Mouse (Mus musculus) CH12.LX (cell line): ENCODE data around the gene Fam222b. TPM values are rescaled to one million over a fixed set of nuclear protein-coding genes. Genes with fewer than 3 reads are reported as not detected.

ENCODE experiments used
- DNase-seq: peaks from one replicate; pipeline ENCODE4 v3.0.0-alpha.2; 2013; ENCODE audit errors: extremely low read depth
- H3K27ac ChIP-seq: 2 replicates; pipeline ENCODE4 v1.5.1; 2012; ENCODE audit warnings: low read depth, mild to moderate bottlenecking, control low read depth, moderate library complexity; ENCODE audit not compliant: insufficient read depth
- H3K27me3 ChIP-seq: replicated peaks from 2 replicates; pipeline ENCODE3; 2012; ENCODE audit warnings: inconsistent platforms
- H3K36me3 ChIP-seq, 2 experiments: replicated peaks in 1 of 2; 2 replicates each; pipeline versions ENCODE3 to v1.6.1; 2012; ENCODE audit warnings: inconsistent platforms in 1 of 2, low read length in 1 of 2, mild to moderate bottlenecking in 1 of 2, mixed read lengths in 1 of 2, moderate library complexity in 1 of 2; ENCODE audit not compliant: control insufficient read depth in 1 of 2, insufficient read depth in 1 of 2
- H3K4me1 ChIP-seq, 2 experiments: 2 replicates each; pipeline ENCODE4 v1.6.1; 2012; ENCODE audit warnings: inconsistent platforms in 1 of 2, moderate library complexity in 1 of 2; ENCODE audit not compliant: insufficient read depth in 2 of 2, control insufficient read depth in 1 of 2
- H3K4me2 ChIP-seq: 2 replicates; pipeline ENCODE4 v1.6.1; 2012; ENCODE audit warnings: low read depth, mild to moderate bottlenecking, control low read depth; ENCODE audit not compliant: poor library complexity, insufficient read depth, severe bottlenecking
- H3K4me3 ChIP-seq, 3 experiments: fragments of 150-350 bp in 1 of 3; sonication (generic) in 1 of 3; replicated peaks in 1 of 3; 2 replicates each; pipeline versions ENCODE3 to v1.5.1; 2011 to 2012; ENCODE audit warnings: low read depth in 2 of 3, low read length in 2 of 3, mild to moderate bottlenecking in 2 of 3, moderate library complexity in 2 of 3, control low read depth in 1 of 3, improper control_type of control experiment in 1 of 3, inconsistent platforms in 1 of 3, mixed read lengths in 1 of 3; ENCODE audit not compliant: poor library complexity in 1 of 3
- H3K79me2 ChIP-seq: replicated peaks from 2 replicates; pipeline ENCODE4 v1.6.1; 2012; ENCODE audit warnings: mild to moderate bottlenecking, moderate library complexity; ENCODE audit not compliant: control insufficient read depth, poor library complexity, insufficient read depth, severe bottlenecking; ENCODE audit errors: extremely low read depth
- H3K9ac ChIP-seq: 2 replicates; pipeline ENCODE4 v1.6.1; 2012; ENCODE audit warnings: low read depth, mild to moderate bottlenecking, control low read depth, moderate library complexity; ENCODE audit not compliant: insufficient read depth
- H3K9me3 ChIP-seq: replicated peaks from 2 replicates; pipeline ENCODE3; 2012; ENCODE audit warnings: low read length, inconsistent platforms, mixed read lengths
- BHLHE40 ChIP-seq: IDR thresholded peaks from 2 replicates; pipeline ENCODE4 v1.6.1; 2011; ENCODE audit warnings: mild to moderate bottlenecking, low read depth, low read length, improper control_type of control experiment
- CHD1 ChIP-seq: IDR thresholded peaks from 2 replicates; pipeline ENCODE4 v1.6.1; 2012; ENCODE audit warnings: low read depth, low read length, improper control_type of control experiment, inconsistent platforms
- CHD2 ChIP-seq: IDR thresholded peaks from 2 replicates; pipeline ENCODE4 v1.6.1; 2011; ENCODE audit warnings: low read length, improper control_type of control experiment
- CTCF ChIP-seq, 2 experiments: IDR thresholded peaks in 1 of 2; conservative IDR thresholded peaks in 1 of 2; 2 replicates each; pipeline ENCODE4 v1.5.1; 2011 to 2012; ENCODE audit warnings: low read depth in 2 of 2, low read length in 2 of 2, improper control_type of control experiment in 1 of 2, inconsistent platforms in 1 of 2, mild to moderate bottlenecking in 1 of 2, moderate library complexity in 1 of 2
- E2F4 ChIP-seq: IDR thresholded peaks from 2 replicates; pipeline ENCODE4 v1.6.1; 2011; ENCODE audit warnings: low read depth, low read length, improper control_type of control experiment; ENCODE audit not compliant: insufficient replicate concordance
- ELF1 ChIP-seq: IDR thresholded peaks from 2 replicates; pipeline ENCODE4 v1.6.1; 2014; ENCODE audit warnings: low read depth, mild to moderate bottlenecking, inconsistent platforms, low read length, improper control_type of control experiment
- EP300 ChIP-seq: IDR thresholded peaks from 2 replicates; pipeline ENCODE4 v1.6.1; 2011; ENCODE audit warnings: low read length, improper control_type of control experiment
- ETS1 ChIP-seq: conservative IDR thresholded peaks from 2 replicates; pipeline ENCODE4 v1.6.1; 2012; ENCODE audit warnings: low read depth, mild to moderate bottlenecking, inconsistent platforms, low read length, improper control_type of control experiment, moderate library complexity
- GABPA ChIP-seq: IDR thresholded peaks from 2 replicates; pipeline ENCODE4 v1.6.1; 2012; ENCODE audit warnings: low read depth, low read length, improper control_type of control experiment, inconsistent platforms; ENCODE audit not compliant: insufficient replicate concordance
- HCFC1 ChIP-seq: IDR thresholded peaks from 2 replicates; pipeline ENCODE4 v1.6.1; 2012; ENCODE audit warnings: low read depth, mild to moderate bottlenecking, inconsistent platforms, low read length, improper control_type of control experiment
- IRF4 ChIP-seq: IDR thresholded peaks from 2 replicates; pipeline ENCODE4 v1.6.1; 2014; ENCODE audit warnings: low read depth, mild to moderate bottlenecking, inconsistent platforms, low read length, improper control_type of control experiment
- JUN ChIP-seq: IDR thresholded peaks from 2 replicates; pipeline ENCODE4 v1.6.1; 2011; ENCODE audit warnings: low read depth, mild to moderate bottlenecking, low read length, improper control_type of control experiment, moderate library complexity; ENCODE audit not compliant: insufficient read depth
- JUND ChIP-seq: conservative IDR thresholded peaks from 2 replicates; pipeline ENCODE4 v1.6.1; 2011; ENCODE audit warnings: low read depth, low read length, improper control_type of control experiment
- KAT2A ChIP-seq: IDR thresholded peaks from 2 replicates; pipeline ENCODE4 v1.6.1; 2012; ENCODE audit warnings: low read length, improper control_type of control experiment, inconsistent platforms; ENCODE audit not compliant: insufficient replicate concordance
- MAFK ChIP-seq: IDR thresholded peaks from 2 replicates; pipeline ENCODE4 v1.6.1; 2011; ENCODE audit warnings: low read length, improper control_type of control experiment; ENCODE audit not compliant: insufficient replicate concordance
- MAX ChIP-seq: IDR thresholded peaks from 2 replicates; pipeline ENCODE4 v1.6.1; 2011; ENCODE audit warnings: low read length, improper control_type of control experiment
- MAZ ChIP-seq: IDR thresholded peaks from 2 replicates; pipeline ENCODE4 v1.6.1; 2012; ENCODE audit warnings: low read depth, mild to moderate bottlenecking, inconsistent platforms, low read length, improper control_type of control experiment, moderate library complexity
- MEF2A ChIP-seq: IDR thresholded peaks from 2 replicates; pipeline ENCODE4 v1.6.1; 2014; ENCODE audit warnings: low read depth, mild to moderate bottlenecking, inconsistent platforms, low read length, improper control_type of control experiment, borderline replicate concordance
- MXI1 ChIP-seq: IDR thresholded peaks from 2 replicates; pipeline ENCODE4 v1.6.1; 2011; ENCODE audit warnings: mild to moderate bottlenecking, low read depth, low read length, improper control_type of control experiment
- MYC ChIP-seq: IDR thresholded peaks from 2 replicates; pipeline ENCODE4 v1.6.1; 2011; ENCODE audit warnings: low read depth, mild to moderate bottlenecking, improper control_type of control experiment, low read length
- NELFE ChIP-seq: IDR thresholded peaks from 2 replicates; pipeline ENCODE4 v1.6.1; 2011; ENCODE audit warnings: low read depth, low read length, improper control_type of control experiment
- NRF1 ChIP-seq: IDR thresholded peaks from 2 replicates; pipeline ENCODE4 v1.6.1; 2014; ENCODE audit warnings: low read depth, mild to moderate bottlenecking, inconsistent platforms, low read length, improper control_type of control experiment, moderate library complexity
- PAX5 ChIP-seq: IDR thresholded peaks from 2 replicates; pipeline ENCODE4 v1.6.1; 2012; ENCODE audit warnings: low read length, inconsistent platforms, mixed read lengths
- POLR2A ChIP-seq: IDR thresholded peaks from 2 replicates; pipeline ENCODE4 v1.6.1; 2011; ENCODE audit warnings: low read depth, mild to moderate bottlenecking, improper control_type of control experiment, low read length
- POLR2AphosphoS2 ChIP-seq: IDR thresholded peaks from 2 replicates; pipeline ENCODE4 v1.6.1; 2011; ENCODE audit warnings: low read depth, low read length, improper control_type of control experiment
- RAD21 ChIP-seq: IDR thresholded peaks from 2 replicates; pipeline ENCODE4 v1.6.1; 2011; ENCODE audit warnings: low read depth, mild to moderate bottlenecking, low read length, improper control_type of control experiment, moderate library complexity
- RCOR1 ChIP-seq: conservative IDR thresholded peaks from 2 replicates; pipeline ENCODE4 v1.6.1; 2012; ENCODE audit warnings: low read depth, mild to moderate bottlenecking, inconsistent platforms, low read length, improper control_type of control experiment
- SIN3A ChIP-seq: IDR thresholded peaks from 2 replicates; pipeline ENCODE4 v1.6.1; 2012; ENCODE audit warnings: low read length, improper control_type of control experiment, inconsistent platforms
- SMC3 ChIP-seq: IDR thresholded peaks from 2 replicates; pipeline ENCODE4 v1.6.1; 2011; ENCODE audit warnings: low read depth, low read length, improper control_type of control experiment
- TBP ChIP-seq: conservative IDR thresholded peaks from 2 replicates; pipeline ENCODE4 v1.6.1; 2011; ENCODE audit warnings: low read depth, low read length, improper control_type of control experiment
- TCF12 ChIP-seq: IDR thresholded peaks from 2 replicates; pipeline ENCODE4 v1.6.1; 2014; ENCODE audit warnings: low read depth, mild to moderate bottlenecking, inconsistent platforms, low read length, improper control_type of control experiment
- UBTF ChIP-seq: IDR thresholded peaks from 2 replicates; pipeline ENCODE4 v1.6.1; 2012; ENCODE audit warnings: low read depth, mild to moderate bottlenecking, inconsistent platforms, low read length, improper control_type of control experiment, moderate library complexity
- USF1 ChIP-seq: IDR thresholded peaks from 2 replicates; pipeline ENCODE4 v1.6.1; 2014; ENCODE audit warnings: low read depth, mild to moderate bottlenecking, inconsistent platforms, low read length, improper control_type of control experiment
- USF2 ChIP-seq: conservative IDR thresholded peaks from 2 replicates; pipeline ENCODE4 v1.6.1; 2011; ENCODE audit warnings: low read depth, low read length, improper control_type of control experiment
- ZC3H11A ChIP-seq: IDR thresholded peaks from 2 replicates; pipeline ENCODE4 v1.6.1; 2012; ENCODE audit warnings: low read depth, mild to moderate bottlenecking, inconsistent platforms, low read length, improper control_type of control experiment
- ZKSCAN1 ChIP-seq: IDR thresholded peaks from 2 replicates; pipeline ENCODE4 v1.6.1; 2012; ENCODE audit warnings: low read depth, inconsistent platforms, low read length, improper control_type of control experiment, borderline replicate concordance
- ZMIZ1 ChIP-seq: IDR thresholded peaks from 2 replicates; pipeline ENCODE4 v1.6.1; 2012; ENCODE audit warnings: low read depth, mild to moderate bottlenecking, inconsistent platforms, low read length, improper control_type of control experiment
- ZNF384 ChIP-seq: IDR thresholded peaks from 2 replicates; pipeline ENCODE4 v1.6.1; 2012; ENCODE audit warnings: low read depth, low read length, improper control_type of control experiment, inconsistent platforms
- dilution Hi-C: fragments of 300-500 bp; cut with MboI; formaldehyde crosslinking; loops from 2 replicates; pipeline ENCODE4 v1.14.3; 2020; ENCODE audit warnings: low sequenced_read_pairs; ENCODE audit not compliant: extremely low pct_unique_long_range_greater_than_20kb, extremely low pct_ligation_motif_present
- in situ Hi-C: fragments of 300-500 bp; cut with MboI; formaldehyde crosslinking; loops from 3 replicates; pipeline ENCODE4 v1.14.3; 2019; ENCODE audit warnings: low sequenced_read_pairs, low pct_ligation_motif_present, low pct_unique_long_range_greater_than_20kb, mixed read lengths
- polyA plus RNA-seq: library from polyadenylated mRNA; unstranded; fragments of >175 nt; gene quantifications from 2 replicates; pipeline ENCODE4 v1.2.1, GENCODE M21; 2012; ENCODE audit warnings: low read depth; ENCODE audit not compliant: insufficient read length
- total RNA-seq, 2 experiments: library from RNA; depleted of rRNA; stranded (reverse); fragments of 300-350 nt in 1 of 2; fragments of >200 nt in 1 of 2; gene quantifications; 2 replicates each; pipeline ENCODE4 v1.2.3; 2012 to 2014

Gene Fam222b
- total and polyA plus RNA-seq, 3 experiments: 5.9 to 34.4 (median 8.7) TPM

DNA sequence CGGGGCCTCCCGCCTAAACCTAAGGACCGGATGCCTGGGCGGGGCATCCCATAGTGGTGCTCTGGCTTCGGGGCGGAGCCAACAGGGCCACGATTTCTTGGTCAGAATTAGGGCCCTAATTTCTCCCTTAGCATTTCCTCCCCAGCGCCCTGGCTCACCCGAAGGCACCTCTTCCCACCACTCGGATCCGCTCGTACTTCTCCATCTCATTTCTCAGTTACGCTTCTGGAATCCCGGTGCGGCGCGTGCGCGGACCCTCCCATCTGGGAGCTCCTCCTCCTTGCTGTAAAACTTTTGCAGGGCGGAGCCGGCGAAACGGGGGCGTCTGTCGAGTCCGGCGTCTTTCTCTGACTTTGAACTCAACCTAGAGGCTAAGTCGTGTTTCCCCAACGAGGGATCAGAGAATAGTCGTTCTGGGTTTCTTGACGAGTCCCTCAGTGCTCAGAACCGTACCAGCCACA lies 82.0 kb downstream of the Fam222b start, which contains the start of the genes Nek8 and Tlcd1:
Nek8 (minus strand) TSS at position 274 of the 461 bp plus-strand sequence.
Tlcd1 (plus strand) TSS at position 310 of the 461 bp plus-strand sequence.
- H3K79me2 ChIP-seq: peaks cover 19% of the 10 kb centered on the region
- H3K4me3 ChIP-seq: peak within 1 kb of the TSS; percentile 65 to 72 (median 66)
- peaks cover 22 to 40% of the 10 kb centered on the region in 2 experiments for H3K36me3 ChIP-seq
- peak within 1 kb of the TSS; percentile 74 for H3K9ac ChIP-seq
- H3K27ac ChIP-seq: peak within 1 kb of the TSS; percentile 94
- H3K27me3 ChIP-seq: no peaks in the 10 kb centered on the region
- TF ChIP-seq UBTF: no peak
- TF ChIP-seq POLR2A: peak; percentile 81
- no peak; the same call in none of the 2 replicates for TF ChIP-seq MEF2A
- no peak for TF ChIP-seq USF1
- TF ChIP-seq SMC3: no peak; the same call in 1 of the 2 replicates
- TF ChIP-seq SIN3A: no peak
- no peak for TF ChIP-seq ZKSCAN1
- TF ChIP-seq GABPA: no peak
- TF ChIP-seq E2F4: no peak
- peak; percentile 8; the same call in 1 of the 2 replicates for TF ChIP-seq MAX
- TF ChIP-seq JUND: no peak
- TF ChIP-seq EP300: no peak
- peak; percentile 33; the same call in 1 of the 2 replicates for TF ChIP-seq TBP
- no peak for TF ChIP-seq ETS1
- peak; percentile 68 for TF ChIP-seq ZMIZ1
- TF ChIP-seq NELFE: peak; percentile 92
- TF ChIP-seq MYC: no peak
- peak; percentile 44; the same call in 1 of the 2 replicates for TF ChIP-seq POLR2AphosphoS2
- peak; percentile 20; the same call in 1 of the 2 replicates for TF ChIP-seq BHLHE40
- no peak for TF ChIP-seq USF2
- no peak for TF ChIP-seq MAFK
- TF ChIP-seq RAD21: no peak
- TF ChIP-seq ZNF384: no peak
- TF ChIP-seq MAZ: peak; percentile 34; the same call in 1 of the 2 replicates
- peak; percentile 47; the same call in 1 of the 2 replicates for TF ChIP-seq TCF12
- no peak for TF ChIP-seq JUN
- TF ChIP-seq MXI1: no peak
- no peak for TF ChIP-seq CHD1
- TF ChIP-seq KAT2A: no peak
- peak; percentile 16; the same call in 1 of the 2 replicates for TF ChIP-seq ELF1
- TF ChIP-seq HCFC1: no peak
- no peak for TF ChIP-seq RCOR1
- peak; percentile 89 for TF ChIP-seq NRF1
- TF ChIP-seq CHD2: no peak
- TF ChIP-seq IRF4: no peak
- TF ChIP-seq CTCF (conservative IDR thresholded peaks at IDR 0.05 in 1 of 2, IDR thresholded peaks at IDR 0.05 in 1 of 2; ENCODE audit: low read depth in 2 of 2, low read length in 2 of 2): no peak
- no peak for TF ChIP-seq ZC3H11A
- TF ChIP-seq PAX5: no peak
- dilution Hi-C loops: no loop called here
- in situ Hi-C loops: loop anchor here (5.0 to 10.0 kb wide), 3 partner anchors 119 to 349 kb away; no protein-coding TSS in a partner anchor
- H3K4me2 ChIP-seq: peak within 1 kb of the TSS; percentile 73
- peaks cover 13 to 69% of the 10 kb centered on the region in 2 experiments for H3K4me1 ChIP-seq
- peak; percentile 98 for DNase-seq
- H3K9me3 ChIP-seq: no peaks in the 10 kb centered on the region
